Mouse (Mus musculus): ENCODE results near the gene Rrnad1. TPM values are rescaled to one million over a fixed set of nuclear protein-coding genes. Genes with fewer than 3 reads are reported as not detected.

Rrnad1 gene
- polyA plus RNA-seq (2016; fragmentation: Nextera tagmentation; extraction: Ambion mirVana) = 13.6 and 14.1 TPM in 2 replicates

- Histone ChIP-seq H3K4me3 (peak within 1 kb of the TSS; percentile 86), H3K4me2 (peak within 1 kb of the TSS; percentile 82), H3K27me3 (replicated peaks) (no peaks in the 10 kb centered on the region), H3K9me3 (replicated peaks) (no peaks in the 10 kb centered on the region), H3K9ac (peak within 1 kb of the TSS; percentile 87), H3K4me1 (replicated peaks) (peaks cover 25% of the 10 kb centered on the region), H3K36me3 (peaks cover 55% of the 10 kb centered on the region), H3K27ac (ENCODE audit: poor library complexity, severe bottlenecking) (peak within 1 kb of the TSS; percentile 73)
- peak; percentile 97 for ATAC-seq (ENCODE audit: insufficient number of reproducible peaks, low FRiP score)
- under 1% methylated on average over 76 of the region's 78 CpGs for WGBS
Measured at GRCm38 (mm10) chr3:87930078-87930795, at the start of gene Rrnad1, which contains the start of gene Isg20l2. Gene Rrnad1, minus strand, starts transcription at chr3:87930717. Gene Isg20l2, plus strand, starts transcription at chr3:87930314.

DNA sequence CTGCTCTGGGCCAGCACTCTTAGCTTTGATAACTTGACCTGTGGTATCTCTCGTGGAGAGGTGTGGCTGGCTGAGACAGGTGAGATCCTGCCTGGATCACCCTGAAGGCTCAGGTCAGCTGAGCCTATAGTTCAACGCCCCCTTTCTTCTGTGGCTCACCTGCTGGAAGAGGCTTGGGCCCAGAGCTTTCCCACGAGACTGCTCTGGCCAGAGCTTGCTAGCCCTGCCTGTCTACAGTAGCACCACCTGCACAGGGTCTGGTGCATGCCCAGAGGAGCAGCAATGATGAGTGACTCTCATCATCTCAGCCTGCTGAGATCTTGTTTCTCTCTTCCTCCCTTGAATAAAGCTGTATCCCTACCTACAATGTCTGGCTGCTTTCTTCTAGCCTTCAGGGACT, 49.6 kb upstream of the Rrnad1 start:
- WGBS = 53% methylated on average over 3 of the region's 3 CpGs
- Histone ChIP-seq H3K9me3 (replicated peaks) (no peaks in the 10 kb centered on the region), H3K4me1 (replicated peaks) (peaks cover 57% of the 10 kb centered on the region), H3K4me2 (no peak overlapping the region), H3K27me3 (replicated peaks) (no peaks in the 10 kb centered on the region), H3K9ac (no peak overlapping the region; the same call in 1 of the 2 replicates), H3K27ac (ENCODE audit: poor library complexity, severe bottlenecking) (no peak overlapping the region), H3K36me3 (peaks cover 39% of the 10 kb centered on the region), H3K4me3 (no peak overlapping the region)
- no peak for ATAC-seq (ENCODE audit: insufficient number of reproducible peaks, low FRiP score)

- Histone ChIP-seq H3K4me1 (replicated peaks) (peaks cover 54% of the 10 kb centered on the region), H3K27ac (ENCODE audit: poor library complexity, severe bottlenecking) (no peak overlapping the region)
- WGBS = 77% methylated on average over 5 of the region's 5 CpGs
Measured at GRCm38 (mm10) chr3:87979493-87979892, 49.0 kb upstream of the Rrnad1 start.

GRCm38 (mm10) chr3:87974381-87974987, 44.0 kb upstream of the Rrnad1 start:
- ATAC-seq (ENCODE audit: insufficient number of reproducible peaks, low FRiP score) = no peak
- H3K27ac ChIP-seq (ENCODE audit: poor library complexity, severe bottlenecking) = no peak overlapping the region
- 35% methylated on average over 12 of the region's 12 CpGs for WGBS
- peak overlapping the region; percentile 74 for H3K4me3 ChIP-seq
- peak overlapping the region; percentile 98 for H3K4me2 ChIP-seq
- H3K9ac ChIP-seq = peak overlapping the region; percentile 91
- no peaks in the 10 kb centered on the region for H3K9me3 ChIP-seq (replicated peaks)
- H3K36me3 ChIP-seq = peaks cover 44% of the 10 kb centered on the region
- peaks cover 52% of the 10 kb centered on the region for H3K4me1 ChIP-seq (replicated peaks)
- H3K27me3 ChIP-seq (replicated peaks) = 0 out of 2 replicates have a peak, but pooled peaks cover 3% of the 10 kb centered on the region

More at GRCm38 (mm10) chr3:87979493-87979892, 49.0 kb upstream of the Rrnad1 start:
- Histone ChIP-seq H3K4me3 (no peak overlapping the region), H3K9ac (no peak overlapping the region), H3K36me3 (peaks cover 43% of the 10 kb centered on the region), H3K9me3 (replicated peaks) (no peaks in the 10 kb centered on the region), H3K4me2 (no peak overlapping the region), H3K27me3 (replicated peaks) (no peaks in the 10 kb centered on the region)
- no peak for ATAC-seq (ENCODE audit: insufficient number of reproducible peaks, low FRiP score)

GRCm38 (mm10) chr3:87973593-87974380, 43.3 kb upstream of the Rrnad1 start:
- 39% methylated on average over 14 of the region's 14 CpGs for WGBS
- H3K9me3 ChIP-seq (replicated peaks) = no peaks in the 10 kb centered on the region
- peak overlapping the region; percentile 91 for H3K9ac ChIP-seq
- ATAC-seq (ENCODE audit: insufficient number of reproducible peaks, low FRiP score) = no peak
- H3K4me1 ChIP-seq (replicated peaks) = peaks cover 52% of the 10 kb centered on the region
- 0 out of 2 replicates have a peak overlapping the region, but pooled peaks have one; percentile 17 for H3K27ac ChIP-seq (ENCODE audit: poor library complexity, severe bottlenecking)
- peak overlapping the region; percentile 74 for H3K4me3 ChIP-seq
- H3K27me3 ChIP-seq (replicated peaks) = 0 out of 2 replicates have a peak, but pooled peaks cover 3% of the 10 kb centered on the region
- peaks cover 37% of the 10 kb centered on the region for H3K36me3 ChIP-seq
- H3K4me2 ChIP-seq = peak overlapping the region; percentile 98

- peak overlapping the region; percentile 91 for H3K9ac ChIP-seq
- H3K27ac ChIP-seq (ENCODE audit: poor library complexity, severe bottlenecking) = no peak overlapping the region
- H3K4me2 ChIP-seq = peak overlapping the region; percentile 98
- ATAC-seq (ENCODE audit: insufficient number of reproducible peaks, low FRiP score) = no peak
- peaks cover 28% of the 10 kb centered on the region for H3K36me3 ChIP-seq
- H3K27me3 ChIP-seq (replicated peaks) = peaks cover 8% of the 10 kb centered on the region
- 23% methylated on average over 5 of the region's 5 CpGs for WGBS
- H3K4me3 ChIP-seq = peak overlapping the region; percentile 74
- no peaks in the 10 kb centered on the region for H3K9me3 ChIP-seq (replicated peaks)
- peaks cover 44% of the 10 kb centered on the region for H3K4me1 ChIP-seq (replicated peaks)
Measured at GRCm38 (mm10) chr3:87972776-87973175, 42.3 kb upstream of the Rrnad1 start.

- H3K36me3 ChIP-seq = peaks cover 24% of the 10 kb centered on the region
- no peaks in the 10 kb centered on the region for H3K9me3 ChIP-seq (replicated peaks)
- peak overlapping the region; percentile 91 for H3K9ac ChIP-seq
- H3K27ac ChIP-seq (ENCODE audit: poor library complexity, severe bottlenecking) = no peak overlapping the region
- H3K27me3 ChIP-seq (replicated peaks) = peaks cover 11% of the 10 kb centered on the region
- peaks cover 44% of the 10 kb centered on the region for H3K4me1 ChIP-seq (replicated peaks)
- peak overlapping the region; percentile 98 for H3K4me2 ChIP-seq
- no peak for ATAC-seq (ENCODE audit: insufficient number of reproducible peaks, low FRiP score)
- 21% methylated on average over 8 of the region's 8 CpGs for WGBS
- peak overlapping the region; percentile 74 for H3K4me3 ChIP-seq
Measured at GRCm38 (mm10) chr3:87972203-87972664, 41.7 kb upstream of the Rrnad1 start.

DNA sequence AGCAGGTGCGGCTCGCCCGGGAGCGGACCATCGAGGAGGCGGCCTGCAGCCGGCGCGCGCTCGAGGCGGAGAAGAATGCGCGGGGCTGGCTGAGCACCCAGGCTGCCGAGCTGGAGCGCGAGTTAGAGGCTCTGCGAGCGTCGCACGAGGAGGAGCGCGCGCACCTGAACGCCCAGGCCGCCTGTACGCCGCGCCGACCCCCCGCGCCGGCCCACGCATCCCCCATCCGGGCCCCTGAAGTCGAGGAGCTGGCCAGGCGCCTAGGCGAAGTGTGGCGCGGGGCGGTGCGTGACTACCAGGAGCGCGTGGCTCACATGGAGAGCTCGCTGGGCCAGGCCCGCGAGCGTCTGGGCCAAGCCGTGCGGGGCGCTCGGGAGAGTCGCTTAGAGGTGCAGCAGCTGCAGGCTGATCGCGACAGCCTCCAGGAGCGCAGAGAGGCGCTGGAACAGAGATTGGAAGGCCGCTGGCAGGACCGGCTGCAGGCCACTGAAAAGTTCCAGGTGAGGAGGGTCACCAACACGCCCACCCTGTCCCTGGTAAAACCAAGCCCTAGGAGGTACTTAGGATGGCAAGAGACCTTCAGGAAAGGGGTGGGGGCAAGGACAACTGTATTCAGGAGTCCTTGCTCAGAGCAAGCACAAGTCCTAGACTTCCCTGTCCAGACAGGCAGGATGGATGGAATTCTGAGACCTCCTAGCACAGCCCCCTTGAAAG, 41.1 kb upstream of the Rrnad1 start:
- peak; percentile 29; the same call in 1 of the 2 replicates for ATAC-seq (ENCODE audit: insufficient number of reproducible peaks, low FRiP score)
- peaks cover 44% of the 10 kb centered on the region for H3K4me1 ChIP-seq (replicated peaks)
- peak overlapping the region; percentile 74 for H3K4me3 ChIP-seq
- H3K27ac ChIP-seq (ENCODE audit: poor library complexity, severe bottlenecking) = peak overlapping the region; percentile 69
- H3K36me3 ChIP-seq = peaks cover 18% of the 10 kb centered on the region
- peak overlapping the region; percentile 98 for H3K4me2 ChIP-seq
- peaks cover 11% of the 10 kb centered on the region for H3K27me3 ChIP-seq (replicated peaks)
- no peaks in the 10 kb centered on the region for H3K9me3 ChIP-seq (replicated peaks)
- WGBS = under 1% methylated on average over 60 of the region's 60 CpGs
- H3K9ac ChIP-seq = peak overlapping the region; percentile 91

GRCm38 (mm10) chr3:87970939-87971488, 40.5 kb upstream of the Rrnad1 start, which contains the start of gene Nes:
Gene Nes, plus strand, starts transcription at chr3:87971078.
- peaks cover 14% of the 10 kb centered on the region for H3K36me3 ChIP-seq
- peak within 1 kb of the TSS; percentile 69 for H3K27ac ChIP-seq (ENCODE audit: poor library complexity, severe bottlenecking)
- H3K4me1 ChIP-seq (replicated peaks) = peaks cover 44% of the 10 kb centered on the region
- H3K9ac ChIP-seq = peak within 1 kb of the TSS; percentile 91
- H3K9me3 ChIP-seq (replicated peaks) = no peaks in the 10 kb centered on the region
- H3K4me2 ChIP-seq = peak within 1 kb of the TSS; percentile 98
- peak; percentile 52 for ATAC-seq (ENCODE audit: insufficient number of reproducible peaks, low FRiP score)
- under 1% methylated on average over 44 of the region's 44 CpGs for WGBS
- peak within 1 kb of the TSS; percentile 74 for H3K4me3 ChIP-seq
- H3K27me3 ChIP-seq (replicated peaks) = peaks cover 11% of the 10 kb centered on the region
